Mouse (Mus musculus) liver, embryonic 12.5 days (tissue): ENCODE measurements around the gene Ubqln4. TPM values are rescaled to one million over a fixed set of nuclear protein-coding genes. Genes with fewer than 3 reads are reported as not detected.

Experiments
- ATAC-seq: fragments of 200-750 bp; cut with Nextera tagmentation; 2 replicates; pipeline ENCODE4 v1.8.0; 2017; ENCODE audit warnings: moderate number of reproducible peaks, mild to moderate bottlenecking, moderate library complexity
- H3K27ac ChIP-seq: fragments of 300-500 bp; sonication (generic); 2 replicates; pipeline ENCODE4 v1.5.1; 2016; ENCODE audit warnings: mild to moderate bottlenecking
- H3K27me3 ChIP-seq: fragments of 300-500 bp; sonication (generic); replicated peaks from 2 replicates; pipeline ENCODE4 v1.6.1; 2016; ENCODE audit warnings: mild to moderate bottlenecking, moderate library complexity
- H3K36me3 ChIP-seq: fragments of 300-500 bp; sonication (generic); 2 replicates; pipeline ENCODE4 v1.6.1; 2016; ENCODE audit warnings: mild to moderate bottlenecking, moderate library complexity
- H3K4me1 ChIP-seq: fragments of 300-500 bp; sonication (generic); 2 replicates; pipeline ENCODE4 v1.6.1; 2016
- H3K4me2 ChIP-seq: fragments of 300-500 bp; sonication (generic); 2 replicates; pipeline ENCODE4 v1.6.1; 2016; ENCODE audit warnings: mild to moderate bottlenecking, moderate library complexity
- H3K4me3 ChIP-seq: fragments of 300-500 bp; sonication (generic); 2 replicates; pipeline ENCODE4 v1.5.1; 2016; ENCODE audit warnings: mild to moderate bottlenecking, moderate library complexity
- H3K9ac ChIP-seq: fragments of 300-500 bp; sonication (generic); 2 replicates; pipeline ENCODE4 v1.6.1; 2016; ENCODE audit warnings: mild to moderate bottlenecking, moderate library complexity
- H3K9me3 ChIP-seq: fragments of 300-500 bp; sonication (generic); replicated peaks from 2 replicates; pipeline ENCODE4 v1.6.1; 2016; ENCODE audit warnings: mild to moderate bottlenecking, moderate library complexity
- WGBS: fragments of 180-500 bp; shearing (Covaris S2); methylation state at CpG from one replicate; pipeline ENCODE4 v1.1.7; 2016; ENCODE audit not compliant: insufficient replicate concordance; 5-methylcytosine and 5-hydroxymethylcytosine counted together
- polyA plus RNA-seq: library from polyadenylated mRNA; unstranded; fragments of >200 nt; fragmentation: Nextera tagmentation; extraction: Ambion mirVana; gene quantifications from 2 replicates; pipeline ENCODE4 v1.2.1, GENCODE M21; 2016

The Ubqln4 gene
- polyA plus RNA-seq, 1 experiment from 2014 or later: 37.9 TPM

DNA sequence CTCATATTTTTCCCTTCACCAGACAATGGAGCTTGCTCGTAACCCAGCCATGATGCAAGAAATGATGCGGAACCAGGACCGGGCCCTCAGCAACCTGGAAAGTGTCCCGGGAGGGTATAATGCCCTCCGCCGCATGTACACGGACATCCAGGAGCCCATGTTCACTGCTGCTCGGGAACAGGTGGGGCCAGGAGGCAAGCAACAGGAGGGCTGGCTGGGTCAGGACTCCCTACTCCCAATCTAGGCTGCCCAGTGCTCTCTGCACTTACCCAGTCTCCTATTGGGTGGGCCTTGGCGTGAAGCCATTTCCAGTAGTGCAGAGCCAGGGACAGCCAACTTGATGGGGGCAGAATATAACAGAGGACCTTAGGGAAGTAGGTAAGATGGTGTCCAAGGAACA is 6.0 kb downstream of the Ubqln4 start:
- peaks cover 12% of the 10 kb centered on the region for H3K4me1 ChIP-seq
- no peaks in the 10 kb centered on the region for H3K27me3 ChIP-seq
- ATAC-seq: no peak
- WGBS: 91% methylated on average over 9 of the region's 9 CpGs
- peaks cover 92% of the 10 kb centered on the region for H3K36me3 ChIP-seq
- H3K9me3 ChIP-seq: no peaks in the 10 kb centered on the region
- H3K4me2 ChIP-seq: no peak overlapping the region
- no peak overlapping the region for H3K4me3 ChIP-seq
- H3K27ac ChIP-seq: no peak overlapping the region
- no peak overlapping the region for H3K9ac ChIP-seq

GRCm38 (mm10) chr3:88561989-88562388 is 8.4 kb downstream of the Ubqln4 start:
- H3K4me3 ChIP-seq: no peak overlapping the region
- WGBS: 76% methylated on average over 4 of the region's 4 CpGs
- H3K27ac ChIP-seq: no peak overlapping the region
- no peaks in the 10 kb centered on the region for H3K4me1 ChIP-seq
- H3K9me3 ChIP-seq: no peaks in the 10 kb centered on the region
- no peak overlapping the region for H3K9ac ChIP-seq
- H3K36me3 ChIP-seq: peaks cover 100% of the 10 kb centered on the region
- no peaks in the 10 kb centered on the region for H3K27me3 ChIP-seq
- H3K4me2 ChIP-seq: no peak overlapping the region
- ATAC-seq: peak; percentile 16; the same call in 1 of the 2 replicates

DNA sequence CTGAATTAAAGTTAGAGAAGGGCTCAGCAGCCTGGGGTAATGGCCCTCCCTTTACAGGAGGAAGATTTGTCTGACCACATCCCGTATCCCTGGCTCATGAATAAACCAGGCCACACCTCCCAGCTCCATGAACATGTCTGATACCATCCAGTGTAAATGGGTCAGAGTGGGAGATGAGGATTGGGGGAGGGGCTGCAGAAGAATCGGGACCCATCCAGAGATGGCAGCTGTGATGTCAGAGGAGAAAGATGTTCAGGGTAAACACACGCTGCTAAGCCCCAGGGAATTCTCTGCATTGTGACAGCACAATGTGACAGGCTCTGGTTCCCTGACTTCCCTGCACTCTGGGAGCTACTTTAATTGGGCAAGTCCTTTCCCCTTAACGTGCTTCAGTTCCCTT is 9.9 kb downstream of the Ubqln4 start:
- no peaks in the 10 kb centered on the region for H3K27me3 ChIP-seq
- H3K27ac ChIP-seq: no peak overlapping the region
- 81% methylated on average over 4 of the region's 4 CpGs for WGBS
- peaks cover 100% of the 10 kb centered on the region for H3K36me3 ChIP-seq
- ATAC-seq: no peak
- peaks cover 6% of the 10 kb centered on the region for H3K4me1 ChIP-seq
- H3K9me3 ChIP-seq: no peaks in the 10 kb centered on the region
- no peak overlapping the region for H3K9ac ChIP-seq
- no peak overlapping the region for H3K4me2 ChIP-seq
- no peak overlapping the region for H3K4me3 ChIP-seq

DNA sequence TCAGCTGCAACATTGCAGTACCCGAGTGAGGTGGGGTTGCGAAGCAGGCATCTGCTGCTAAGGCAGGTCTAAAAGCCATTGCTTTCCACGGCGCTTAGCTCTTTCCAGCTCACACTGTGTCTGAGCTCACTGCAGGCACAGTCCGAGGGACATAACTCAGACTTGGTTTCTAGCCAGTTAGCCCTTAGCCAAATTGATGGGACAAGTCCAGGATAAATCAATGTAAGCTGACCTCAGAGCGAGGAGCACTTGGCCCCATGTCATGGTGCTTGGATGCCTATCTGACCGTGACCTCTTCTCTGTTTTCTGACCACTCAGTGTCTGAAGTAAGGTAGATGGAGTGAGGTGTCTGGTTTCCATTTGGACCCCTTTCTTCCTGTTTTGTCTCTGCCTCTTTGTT is 10.4 kb downstream of the Ubqln4 start:
- no peaks in the 10 kb centered on the region for H3K9me3 ChIP-seq
- no peaks in the 10 kb centered on the region for H3K27me3 ChIP-seq
- peaks cover 100% of the 10 kb centered on the region for H3K36me3 ChIP-seq
- no peak overlapping the region for H3K4me2 ChIP-seq
- no peak overlapping the region for H3K4me3 ChIP-seq
- ATAC-seq: no peak
- peaks cover 9% of the 10 kb centered on the region for H3K4me1 ChIP-seq
- no peak overlapping the region for H3K27ac ChIP-seq
- no peak overlapping the region for H3K9ac ChIP-seq
- WGBS: 82% methylated on average over 7 of the region's 7 CpGs

- no peak for ATAC-seq
- Histone ChIP-seq H3K9me3 (no peaks in the 10 kb centered on the region), H3K4me2 (no peak overlapping the region), H3K27ac (no peak overlapping the region), H3K27me3 (no peaks in the 10 kb centered on the region), H3K4me3 (no peak overlapping the region), H3K9ac (no peak overlapping the region), H3K4me1 (peaks cover 9% of the 10 kb centered on the region), H3K36me3 (peaks cover 94% of the 10 kb centered on the region)
- 77% methylated on average over 3 of the region's 3 CpGs for WGBS
These were observed 12.6 kb downstream of the Ubqln4 start for GRCm38 (mm10) chr3:88566116-88566515.

GRCm38 (mm10) chr3:88566536-88567061 is 13.0 kb downstream of the Ubqln4 start:
- H3K4me1 ChIP-seq: peaks cover 9% of the 10 kb centered on the region
- no peaks in the 10 kb centered on the region for H3K9me3 ChIP-seq
- H3K27ac ChIP-seq: no peak overlapping the region
- no peak overlapping the region for H3K9ac ChIP-seq
- 82% methylated on average over 4 of the region's 4 CpGs for WGBS
- ATAC-seq: no peak
- H3K36me3 ChIP-seq: peaks cover 89% of the 10 kb centered on the region
- no peaks in the 10 kb centered on the region for H3K27me3 ChIP-seq
- H3K4me3 ChIP-seq: no peak overlapping the region
- no peak overlapping the region for H3K4me2 ChIP-seq

- 76% methylated on average over 6 of the region's 6 CpGs for WGBS
- H3K27ac ChIP-seq: peak overlapping the region; percentile 65; the same call in 1 of the 2 replicates
These were observed 14.3 kb downstream of the Ubqln4 start for GRCm38 (mm10) chr3:88567892-88568291.

DNA sequence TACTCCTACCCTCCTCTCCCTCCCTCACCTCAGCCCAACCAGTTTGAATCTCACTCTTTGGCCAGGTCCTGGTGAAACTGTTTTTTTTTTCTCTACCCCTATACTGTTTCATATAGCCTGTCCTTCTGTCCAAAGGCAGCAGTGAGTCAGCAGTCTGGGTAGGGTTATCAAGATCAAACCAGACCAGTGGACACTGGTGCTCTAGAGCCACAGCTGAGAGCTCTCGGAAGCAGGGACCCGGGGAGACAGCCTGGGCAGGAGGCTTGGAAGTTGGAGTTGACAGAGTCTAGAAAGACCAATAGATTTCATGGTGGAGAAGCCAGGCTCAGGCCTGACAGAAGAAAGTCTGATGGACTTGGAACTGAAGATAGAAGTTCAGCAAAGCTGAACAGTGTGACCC is 15.1 kb downstream of the Ubqln4 start:
- Histone ChIP-seq H3K36me3 (peaks cover 69% of the 10 kb centered on the region), H3K27ac (peak overlapping the region; percentile 65), H3K27me3 (no peaks in the 10 kb centered on the region), H3K4me2 (no peak overlapping the region), H3K4me1 (peaks cover 9% of the 10 kb centered on the region), H3K4me3 (no peak overlapping the region), H3K9ac (no peak overlapping the region), H3K9me3 (no peaks in the 10 kb centered on the region)
- ATAC-seq: 0 out of 2 replicates have a peak, but pooled peaks have one; percentile 35
- WGBS: 75% methylated on average over 2 of the region's 2 CpGs

More at GRCm38 (mm10) chr3:88567892-88568291, 14.3 kb downstream of the Ubqln4 start:
- no peak overlapping the region for H3K4me3 ChIP-seq
- H3K4me1 ChIP-seq: peaks cover 9% of the 10 kb centered on the region
- peaks cover 76% of the 10 kb centered on the region for H3K36me3 ChIP-seq
- no peak overlapping the region for H3K4me2 ChIP-seq
- H3K9me3 ChIP-seq: no peaks in the 10 kb centered on the region
- ATAC-seq: no peak
- no peaks in the 10 kb centered on the region for H3K27me3 ChIP-seq
- H3K9ac ChIP-seq: no peak overlapping the region

DNA sequence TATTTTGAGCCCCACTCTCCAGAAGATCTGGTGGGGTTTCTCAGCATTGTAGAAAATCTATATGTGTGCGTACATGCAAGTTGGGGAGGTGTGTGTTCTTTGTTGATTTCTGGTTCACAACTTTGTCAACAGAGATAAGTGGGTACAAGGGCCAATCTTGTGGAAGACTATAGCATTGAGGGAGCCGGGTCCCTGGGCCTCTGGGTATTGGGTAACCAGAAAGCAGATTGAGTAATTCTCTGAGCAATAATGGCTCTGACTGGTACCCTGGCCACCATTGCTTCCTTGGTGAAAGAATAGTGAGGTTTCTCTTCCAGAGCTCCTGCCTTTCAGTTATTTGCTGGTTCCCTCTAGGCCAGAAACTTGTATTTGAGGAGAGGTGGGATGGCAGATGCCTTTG is 15.5 kb downstream of the Ubqln4 start:
- H3K27me3 ChIP-seq: no peaks in the 10 kb centered on the region
- H3K36me3 ChIP-seq: peaks cover 64% of the 10 kb centered on the region
- H3K9me3 ChIP-seq: no peaks in the 10 kb centered on the region
- H3K4me2 ChIP-seq: no peak overlapping the region
- H3K9ac ChIP-seq: no peak overlapping the region
- ATAC-seq: peak; percentile 55
- peak overlapping the region; percentile 65 for H3K27ac ChIP-seq
- WGBS: 75% methylated on average over 2 of the region's 2 CpGs
- peaks cover 9% of the 10 kb centered on the region for H3K4me1 ChIP-seq
- no peak overlapping the region for H3K4me3 ChIP-seq

- Histone ChIP-seq H3K9me3 (no peaks in the 10 kb centered on the region), H3K4me1 (peaks cover 9% of the 10 kb centered on the region), H3K27ac (peak overlapping the region; percentile 65), H3K4me3 (no peak overlapping the region), H3K27me3 (no peaks in the 10 kb centered on the region), H3K9ac (no peak overlapping the region), H3K4me2 (no peak overlapping the region), H3K36me3 (peaks cover 58% of the 10 kb centered on the region)
- WGBS: 74% methylated on average over 5 of the region's 5 CpGs
- ATAC-seq: peak; percentile 26; the same call in 1 of the 2 replicates
These were observed 16.1 kb downstream of the Ubqln4 start for GRCm38 (mm10) chr3:88569694-88570093.

- 82% methylated on average over 10 of the region's 10 CpGs for WGBS
- H3K4me1 ChIP-seq: peaks cover 9% of the 10 kb centered on the region
- peaks cover 52% of the 10 kb centered on the region for H3K36me3 ChIP-seq
- H3K4me2 ChIP-seq: no peak overlapping the region
- ATAC-seq: no peak
- no peaks in the 10 kb centered on the region for H3K9me3 ChIP-seq
- no peak overlapping the region for H3K27ac ChIP-seq
- no peak overlapping the region for H3K4me3 ChIP-seq
- no peak overlapping the region for H3K9ac ChIP-seq
- peaks cover under 1% of the 10 kb centered on the region; the same call in 1 of the 2 replicates for H3K27me3 ChIP-seq
These were observed 16.8 kb downstream of the Ubqln4 start for GRCm38 (mm10) chr3:88570341-88570740.

DNA sequence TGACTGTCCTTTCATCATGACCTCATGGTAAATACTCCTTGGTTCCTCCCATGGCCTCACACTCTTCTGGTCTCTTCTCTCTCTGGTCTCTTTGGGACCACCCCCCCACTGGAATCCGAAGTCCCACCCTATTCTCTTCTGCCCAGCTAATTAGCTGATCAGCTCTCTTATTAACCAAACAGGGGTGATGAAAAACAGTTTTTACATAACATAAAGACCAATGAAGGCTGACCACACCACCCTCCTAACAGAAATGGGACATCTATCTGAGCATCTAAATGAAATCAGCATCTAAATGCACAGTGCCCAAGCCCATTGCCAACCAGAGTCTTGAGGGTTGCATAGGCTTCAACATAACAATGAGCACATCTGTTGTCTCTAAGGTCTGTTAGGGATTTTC is 18.3 kb downstream of the Ubqln4 start:
- Histone ChIP-seq H3K4me2 (no peak overlapping the region), H3K4me1 (peaks cover 9% of the 10 kb centered on the region), H3K36me3 (peaks cover 36% of the 10 kb centered on the region), H3K9me3 (no peaks in the 10 kb centered on the region), H3K4me3 (no peak overlapping the region), H3K27ac (no peak overlapping the region), H3K27me3 (peaks cover 6% of the 10 kb centered on the region), H3K9ac (no peak overlapping the region)
- 50% methylated on average over 1 of the region's 1 CpGs for WGBS
- no peak for ATAC-seq

DNA sequence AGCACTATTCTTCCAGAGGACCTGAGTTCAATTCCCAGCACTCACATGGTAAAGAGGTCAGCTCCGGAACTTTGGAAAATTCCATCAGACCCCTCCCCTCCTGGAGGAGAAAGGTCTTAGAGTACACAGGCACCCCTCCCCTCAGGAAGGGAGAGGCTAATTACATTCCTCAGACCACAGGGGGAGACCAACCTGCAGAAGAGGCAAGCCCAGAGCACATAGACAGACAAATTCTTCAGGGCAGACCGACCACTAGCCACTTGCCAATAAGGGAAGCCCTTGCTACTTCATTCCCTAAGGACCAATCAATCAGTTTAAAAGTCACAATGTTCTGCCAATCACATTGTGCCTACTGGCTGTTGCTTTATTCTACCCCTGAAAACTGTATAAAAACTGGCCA is 19.3 kb downstream of the Ubqln4 start:
- Histone ChIP-seq H3K36me3 (peaks cover 27% of the 10 kb centered on the region), H3K4me2 (no peak overlapping the region), H3K27ac (no peak overlapping the region), H3K9ac (no peak overlapping the region), H3K27me3 (peaks cover 6% of the 10 kb centered on the region), H3K9me3 (no peaks in the 10 kb centered on the region), H3K4me1 (peaks cover 9% of the 10 kb centered on the region), H3K4me3 (no peak overlapping the region)
- no peak for ATAC-seq
- 48% methylated on average over 2 of the region's 2 CpGs for WGBS
